Mouse (Mus musculus): Measurements from ENCODE around the gene Etfb.
"Not testable (repeated sequence)": the region's sequence is repeated elsewhere in the genome, so short reads cannot be mapped to it uniquely, and the experiment has no call there.

Gene Etfb

GRCm38 (mm10) chr7:43443917-43444293 lies at the start of gene Etfb, which contains the start of gene Gm45233:
TSS of gene Etfb (plus strand) at chr7:43444083.
TSS of gene Gm45233 (plus strand) at chr7:43444128.
- peak; percentile 97 for DNase-seq

GRCm38 (mm10) chr7:43399501-43399900 lies 44.4 kb upstream of the Etfb start:
- DNase-seq = no peak

- no peak for DNase-seq
Observed at GRCm38 (mm10) chr7:43402718-43403117, 41.2 kb upstream of the Etfb start.

GRCm38 (mm10) chr7:43407573-43407972 lies 36.3 kb upstream of the Etfb start:
- no peak for DNase-seq

- DNase-seq = no peak
Observed at GRCm38 (mm10) chr7:43408131-43408553, 35.7 kb upstream of the Etfb start, which contains the start of gene Siglecg. TSS of gene Siglecg (plus strand) at chr7:43408204.

- no peak for DNase-seq
Observed at GRCm38 (mm10) chr7:43409084-43409483, 34.8 kb upstream of the Etfb start.

- not testable (repeated sequence) for DNase-seq
Observed at GRCm38 (mm10) chr7:43411724-43412123, 32.2 kb upstream of the Etfb start.

GRCm38 (mm10) chr7:43417298-43417697 lies 26.6 kb upstream of the Etfb start:
- DNase-seq = no peak

GRCm38 (mm10) chr7:43422995-43423617 lies 20.8 kb upstream of the Etfb start:
- peak; percentile 75 for DNase-seq

GRCm38 (mm10) chr7:43423991-43424625 lies 19.8 kb upstream of the Etfb start:
- DNase-seq = no peak

- DNase-seq = no peak
Observed at GRCm38 (mm10) chr7:43427406-43427805, 16.5 kb upstream of the Etfb start, which contains the start of gene Lim2. TSS of gene Lim2 (plus strand) at chr7:43427670.

GRCm38 (mm10) chr7:43429500-43429899 lies 14.4 kb upstream of the Etfb start:
- no peak for DNase-seq

GRCm38 (mm10) chr7:43432891-43433290 lies 11.0 kb upstream of the Etfb start:
- DNase-seq = no peak

- DNase-seq = no peak
Observed at GRCm38 (mm10) chr7:43434676-43435075, 9.2 kb upstream of the Etfb start.

GRCm38 (mm10) chr7:43436341-43437255 lies 7.3 kb upstream of the Etfb start, which contains the start of gene Nkg7:
TSS of gene Nkg7 (plus strand) at chr7:43437073.
- DNase-seq = no peak

GRCm38 (mm10) chr7:43438611-43439010 lies 5.3 kb upstream of the Etfb start:
- no peak for DNase-seq

- DNase-seq = no peak
Observed at GRCm38 (mm10) chr7:43440482-43440881, 3.4 kb upstream of the Etfb start, which contains the start of gene Cldnd2. TSS of gene Cldnd2 (plus strand) at chr7:43440782.

- DNase-seq = no peak
Observed at GRCm38 (mm10) chr7:43441071-43441470, 2.8 kb upstream of the Etfb start.

- DNase-seq = no peak
Observed at GRCm38 (mm10) chr7:43442684-43443083, 1.2 kb upstream of the Etfb start.

- peak; percentile 79 for DNase-seq
Observed at GRCm38 (mm10) chr7:43443126-43443916, 562 bp upstream of the Etfb start.

- no peak for DNase-seq
Observed at GRCm38 (mm10) chr7:43447801-43448200, 3.9 kb downstream of the Etfb start.

GRCm38 (mm10) chr7:43448246-43448645 lies 4.4 kb downstream of the Etfb start:
- DNase-seq = no peak

All from right cerebral cortex, adult 18-20 months (tissue).